Mouse (Mus musculus) neural tube, embryonic 14.5 days (tissue): Measurements from ENCODE around the gene Slc37a3. TPM values are rescaled to one million over a fixed set of nuclear protein-coding genes. Genes with fewer than 3 reads are reported as not detected.
"Not testable (repeated sequence)": the region's sequence is repeated elsewhere in the genome, so short reads cannot be mapped to it uniquely, and the experiment has no call there.

Source experiments
- ATAC-seq: fragments of 200-750 bp; cut with Nextera tagmentation; 2 replicates; pipeline ENCODE4 v1.8.0; 2017; ENCODE audit warnings: low read depth, mild to moderate bottlenecking, moderate TSS enrichment, moderate library complexity
- H3K27ac ChIP-seq: fragments of 300-500 bp; sonication (generic); 2 replicates; pipeline ENCODE4 v1.5.1; 2014; ENCODE audit warnings: low read depth, mild to moderate bottlenecking, control low read depth, low read length, moderate library complexity, mixed read lengths
- H3K27me3 ChIP-seq: fragments of 300-500 bp; sonication (generic); 2 replicates; pipeline ENCODE4 v1.6.1; 2014; ENCODE audit warnings: low read length; ENCODE audit not compliant: control insufficient read depth, insufficient read depth
- H3K36me3 ChIP-seq: fragments of 300-500 bp; sonication (generic); 2 replicates; pipeline ENCODE4 v1.6.1; 2014; ENCODE audit warnings: low read length, mixed read lengths; ENCODE audit not compliant: control insufficient read depth, insufficient read depth
- H3K4me1 ChIP-seq: fragments of 300-500 bp; sonication (generic); 2 replicates; pipeline ENCODE4 v1.6.1; 2014; ENCODE audit warnings: low read length; ENCODE audit not compliant: control insufficient read depth, insufficient read depth
- H3K4me2 ChIP-seq: fragments of 300-500 bp; sonication (generic); 2 replicates; pipeline ENCODE4 v1.6.1; 2014; ENCODE audit warnings: mild to moderate bottlenecking, low read depth, low read length, control low read depth
- H3K4me3 ChIP-seq: fragments of 300-500 bp; sonication (generic); 2 replicates; pipeline ENCODE4 v1.5.1; 2014; ENCODE audit warnings: low read depth, low read length, control low read depth, mixed read lengths
- H3K9ac ChIP-seq: fragments of 300-500 bp; sonication (generic); replicated peaks from 2 replicates; pipeline ENCODE4 v1.6.1; 2014; ENCODE audit warnings: low read depth, mild to moderate bottlenecking, control low read depth, low read length, mixed read lengths
- H3K9me3 ChIP-seq: fragments of 300-500 bp; sonication (generic); 2 replicates; pipeline ENCODE4 v1.6.1; 2016; ENCODE audit warnings: low read length; ENCODE audit not compliant: control insufficient read depth
- WGBS: fragments of 180-500 bp; shearing (Covaris S2); extraction: QIAGEN DNeasy Blood & Tissue Kit; methylation state at CpG from one replicate; pipeline ENCODE4 v1.1.7; 2014; 5-methylcytosine and 5-hydroxymethylcytosine counted together
- polyA plus RNA-seq: library from polyadenylated mRNA; unstranded; fragments of >200 nt; fragmentation: Nextera tagmentation; extraction: Ambion mirVana; gene quantifications from 2 replicates; pipeline ENCODE4 v1.2.1, GENCODE M21; 2014

The Slc37a3 gene
- polyA plus RNA-seq, result 60.5 and 68.8 TPM in 2 replicates

- H3K4me3 ChIP-seq, result peak within 1 kb of the TSS; percentile 92
- peak; percentile 90 for ATAC-seq
Measured at GRCm38 (mm10) chr6:39377311-39377827, at the start of gene Slc37a3. Gene Slc37a3, minus strand, starts transcription at chr6:39377675.

GRCm38 (mm10) chr6:39426725-39427124, 49.2 kb upstream of the Slc37a3 start:
- no peaks in the 10 kb centered on the region for H3K36me3 ChIP-seq
- H3K4me3 ChIP-seq, result no peak overlapping the region
- no peaks in the 10 kb centered on the region for H3K4me1 ChIP-seq
- H3K9me3 ChIP-seq, result no peaks in the 10 kb centered on the region
- no peaks in the 10 kb centered on the region for H3K27me3 ChIP-seq
- WGBS, result 93% methylated on average over 4 of the region's 4 CpGs
- no peak overlapping the region for H3K9ac ChIP-seq
- H3K4me2 ChIP-seq, result no peak overlapping the region
- ATAC-seq, result no peak
- no peak overlapping the region for H3K27ac ChIP-seq

More at GRCm38 (mm10) chr6:39377311-39377827, at the start of gene Slc37a3:
- WGBS, result under 1% methylated on average over 42 of the region's 43 CpGs
- H3K4me2 ChIP-seq, result peak within 1 kb of the TSS; percentile 70
- H3K9ac ChIP-seq, result peak within 1 kb of the TSS; percentile 87
- no peaks in the 10 kb centered on the region for H3K9me3 ChIP-seq
- H3K4me1 ChIP-seq, result peaks cover 11% of the 10 kb centered on the region; the same call in 1 of the 2 replicates
- H3K27me3 ChIP-seq, result no peaks in the 10 kb centered on the region
- H3K27ac ChIP-seq, result 0 out of 2 replicates have a peak within 1 kb of the TSS, but pooled peaks have one; percentile 40
- no peaks in the 10 kb centered on the region for H3K36me3 ChIP-seq

- Histone ChIP-seq H3K27ac (no peak overlapping the region), H3K27me3 (no peaks in the 10 kb centered on the region), H3K4me1 (no peaks in the 10 kb centered on the region), H3K9ac (no peak overlapping the region), H3K4me2 (no peak overlapping the region), H3K36me3 (no peaks in the 10 kb centered on the region), H3K4me3 (no peak overlapping the region), H3K9me3 (no peaks in the 10 kb centered on the region)
- 93% methylated on average over 2 of the region's 2 CpGs for whole genome bisulfite sequencing
- no peak for ATAC-seq
Measured at GRCm38 (mm10) chr6:39425181-39425580, 47.7 kb upstream of the Slc37a3 start.

GRCm38 (mm10) chr6:39423686-39424085, 46.2 kb upstream of the Slc37a3 start:
- Histone ChIP-seq H3K27ac (no peak overlapping the region), H3K4me1 (no peaks in the 10 kb centered on the region), H3K36me3 (no peaks in the 10 kb centered on the region), H3K4me2 (no peak overlapping the region), H3K4me3 (no peak overlapping the region), H3K9ac (no peak overlapping the region), H3K9me3 (no peaks in the 10 kb centered on the region), H3K27me3 (no peaks in the 10 kb centered on the region)
- WGBS, result 95% methylated on average over 7 of the region's 7 CpGs
- ATAC-seq, result no peak

GRCm38 (mm10) chr6:39423130-39423551, 45.7 kb upstream of the Slc37a3 start:
- H3K9me3 ChIP-seq, result no peaks in the 10 kb centered on the region
- H3K36me3 ChIP-seq, result no peaks in the 10 kb centered on the region
- no peak overlapping the region for H3K4me3 ChIP-seq
- no peak overlapping the region for H3K27ac ChIP-seq
- no peak overlapping the region for H3K4me2 ChIP-seq
- peaks cover 4% of the 10 kb centered on the region for H3K4me1 ChIP-seq
- no peaks in the 10 kb centered on the region for H3K27me3 ChIP-seq
- H3K9ac ChIP-seq, result no peak overlapping the region
- WGBS, result 72% methylated on average over 6 of the region's 6 CpGs
- ATAC-seq, result no peak

- Histone ChIP-seq H3K36me3 (no peaks in the 10 kb centered on the region), H3K9me3 (no peaks in the 10 kb centered on the region), H3K4me3 (peak overlapping the region; percentile 87), H3K27ac (peak overlapping the region; percentile 96), H3K9ac (no peak overlapping the region; the same call in 1 of the 2 replicates), H3K4me1 (peaks cover 11% of the 10 kb centered on the region), H3K4me2 (peak overlapping the region; percentile 60; the same call in 1 of the 2 replicates), H3K27me3 (no peaks in the 10 kb centered on the region)
- WGBS, result 42% methylated on average over 4 of the region's 4 CpGs
- no peak for ATAC-seq
Measured at GRCm38 (mm10) chr6:39420867-39421266, 43.4 kb upstream of the Slc37a3 start.

GRCm38 (mm10) chr6:39419851-39420721, 42.6 kb upstream of the Slc37a3 start, which contains the start of gene Mkrn1:
Gene Mkrn1, minus strand, starts transcription at chr6:39420462.
- Histone ChIP-seq H3K4me1 (peaks cover 11% of the 10 kb centered on the region), H3K9me3 (no peaks in the 10 kb centered on the region), H3K4me2 (peak within 1 kb of the TSS; percentile 60), H3K27me3 (no peaks in the 10 kb centered on the region), H3K4me3 (peak within 1 kb of the TSS; percentile 87), H3K9ac (peak within 1 kb of the TSS; percentile 87), H3K27ac (peak within 1 kb of the TSS; percentile 96), H3K36me3 (no peaks in the 10 kb centered on the region)
- under 1% methylated on average over 57 of the region's 82 CpGs for WGBS
- peak; percentile 97 for ATAC-seq

- Histone ChIP-seq H3K9me3 (no peaks in the 10 kb centered on the region), H3K4me2 (peak overlapping the region; percentile 60), H3K27me3 (no peaks in the 10 kb centered on the region), H3K4me1 (peaks cover 11% of the 10 kb centered on the region), H3K9ac (peak overlapping the region; percentile 87), H3K4me3 (peak overlapping the region; percentile 87), H3K36me3 (no peaks in the 10 kb centered on the region), H3K27ac (peak overlapping the region; percentile 96)
- WGBS, result under 1% methylated on average over 43 of the region's 43 CpGs
- ATAC-seq, result no peak
Measured at GRCm38 (mm10) chr6:39419386-39419850, 41.9 kb upstream of the Slc37a3 start.

- H3K9me3 ChIP-seq, H3K4me2 ChIP-seq, ATAC-seq, H3K27me3 ChIP-seq, H3K27ac ChIP-seq, H3K36me3 ChIP-seq, H3K4me3 ChIP-seq, H3K9ac ChIP-seq: not testable (repeated sequence)
- peaks cover 16% of the 10 kb centered on the region for H3K4me1 ChIP-seq
Measured at GRCm38 (mm10) chr6:39416654-39417053, 39.2 kb upstream of the Slc37a3 start.
